Mouse (Mus musculus) hematopoietic stem cell, adult 5-6 weeks (primary cell): ENCODE data around the gene Nat10. TPM values are rescaled to one million over a fixed set of nuclear protein-coding genes. Genes with fewer than 3 reads are reported as not detected.

Experiments
- ATAC-seq, 2 experiments: fragments of 125-278 bp in 1 of 2; replicated peaks in 1 of 2; 2 replicates each; pipeline ENCODE4 v1.8.0; 2016 to 2017; ENCODE audit warnings: inconsistent platforms in 2 of 2, mild to moderate bottlenecking in 2 of 2, moderate number of reproducible peaks in 2 of 2, low read depth in 1 of 2, moderate TSS enrichment in 1 of 2; ENCODE audit not compliant: low FRiP score in 2 of 2, poor library complexity in 2 of 2, severe bottlenecking in 2 of 2, insufficient read depth in 1 of 2, low TSS enrichment in 1 of 2
- total RNA-seq: library from RNA; stranded (forward); fragments of 172-1452, 232-1000 nt; gene quantifications from 2 replicates; pipeline ENCODE4 v1.2.3, GENCODE M21; 2017

The Nat10 gene
- 58.4 and 66.8 TPM in 2 replicates for total RNA-seq

DNA sequence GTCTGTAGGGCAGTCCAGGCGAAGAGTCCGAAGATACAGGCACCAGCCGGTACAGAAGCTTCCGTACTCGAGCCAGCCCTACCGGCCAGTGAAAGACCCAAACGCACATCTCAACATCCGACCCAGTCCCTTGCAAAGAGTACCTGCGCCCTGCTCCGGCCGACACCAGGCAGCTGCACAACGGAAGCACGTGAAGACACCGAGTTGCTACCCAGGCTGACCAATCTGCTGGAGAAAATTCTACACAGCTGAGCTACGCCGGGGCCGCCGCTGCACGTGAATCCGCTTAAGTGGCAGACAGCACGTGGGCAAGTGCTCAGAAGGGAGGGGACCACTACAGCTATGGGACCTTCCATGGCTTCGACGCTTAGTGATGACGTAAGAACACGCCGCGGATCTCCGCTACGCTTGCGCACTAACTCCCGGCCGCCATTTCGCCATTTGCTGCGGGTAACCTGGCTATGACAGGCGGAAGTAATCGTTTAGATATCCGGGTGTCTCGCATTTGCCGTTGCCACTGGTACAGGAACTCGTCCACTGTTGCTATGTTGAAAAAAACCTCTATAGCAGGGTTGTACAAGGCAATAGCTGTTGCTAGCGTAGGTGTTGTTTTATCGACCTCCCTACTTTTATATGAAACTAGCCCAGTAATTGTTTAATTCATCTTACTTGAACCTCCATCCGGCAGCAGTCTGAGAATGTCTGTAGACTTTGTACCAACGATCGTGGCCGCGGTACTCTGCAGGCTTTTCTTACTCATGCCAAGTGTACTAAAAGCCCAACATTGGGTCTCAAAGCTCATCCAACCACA lies at the start of gene Nat10:
Nat10 (minus strand) TSS at position 365 of the 811 bp plus-strand sequence.
- peak; percentile 97 for ATAC-seq

DNA sequence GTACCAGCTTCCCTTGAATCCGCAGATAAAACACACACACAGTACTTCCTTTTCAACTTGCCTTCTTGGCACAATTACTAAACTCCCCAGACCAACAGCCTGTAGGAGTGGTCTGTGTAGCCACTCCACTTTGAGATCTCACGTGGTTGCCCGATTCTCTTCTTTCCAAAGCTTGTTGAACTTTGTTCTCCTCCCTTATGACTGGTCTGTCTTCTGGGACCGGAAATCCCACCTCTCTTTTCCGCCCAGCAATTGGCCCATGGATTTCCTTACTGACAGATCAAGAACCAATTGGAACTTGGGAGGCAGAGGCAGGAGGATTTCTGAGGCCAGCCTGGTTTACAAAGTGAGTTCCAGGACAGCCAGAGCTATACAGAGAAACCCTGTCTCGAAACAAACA lies 49.3 kb upstream of the Nat10 start:
- no peak for ATAC-seq

DNA sequence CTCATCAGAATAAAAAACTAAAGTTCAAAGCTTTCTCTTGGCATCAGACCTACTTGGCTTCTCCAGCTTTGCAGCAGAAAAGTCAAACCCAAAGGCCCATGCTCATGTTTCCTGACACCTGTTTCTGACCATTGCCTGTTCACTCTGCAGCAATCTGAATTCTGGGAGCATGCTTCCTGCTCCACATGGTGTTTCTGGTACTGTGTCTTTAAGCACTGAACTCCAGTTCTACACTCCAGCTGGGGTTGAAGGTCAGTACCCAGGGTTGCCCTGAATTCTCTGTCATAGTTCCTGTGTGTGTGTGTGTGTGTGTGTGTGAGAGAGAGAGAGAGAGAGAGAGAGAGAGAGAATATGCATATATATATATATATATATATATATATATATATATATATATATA lies 47.4 kb upstream of the Nat10 start:
- no peak for ATAC-seq

DNA sequence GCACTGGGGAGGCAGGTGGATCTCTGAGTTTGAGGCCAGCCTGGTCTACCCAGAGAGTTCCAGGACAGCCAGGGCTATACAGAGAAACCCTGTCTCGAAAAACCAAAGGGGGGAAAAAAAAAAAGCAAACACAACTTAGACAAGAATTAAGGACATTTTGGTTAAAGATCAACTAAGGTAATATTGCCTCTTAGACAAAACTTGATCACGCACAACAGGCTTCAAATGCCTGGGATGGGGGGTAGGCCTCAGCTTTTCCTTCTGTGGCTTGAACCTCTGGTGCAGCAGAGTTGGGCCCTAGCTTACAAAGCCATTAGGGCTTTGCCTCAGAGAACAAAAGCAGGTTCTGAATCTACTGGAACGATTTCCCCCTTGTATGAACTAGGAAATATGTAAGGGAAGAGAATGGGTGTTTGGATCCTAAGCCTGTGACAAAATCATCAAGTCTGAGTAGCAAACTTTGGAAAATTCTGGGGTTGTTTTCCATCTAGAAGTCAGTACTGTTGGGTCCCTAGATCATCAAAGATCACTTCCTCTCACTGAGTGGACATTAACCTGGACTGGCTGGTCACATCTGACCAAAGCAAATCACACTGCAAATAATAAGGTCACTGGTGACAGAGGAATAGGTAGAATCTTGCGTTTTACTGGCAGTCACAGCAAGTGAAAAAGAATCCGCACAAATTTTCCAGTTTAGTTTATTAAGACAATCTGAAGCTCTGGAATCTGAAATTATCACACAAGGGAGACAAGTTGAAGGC lies 42.9 kb upstream of the Nat10 start:
- no peak for ATAC-seq

DNA sequence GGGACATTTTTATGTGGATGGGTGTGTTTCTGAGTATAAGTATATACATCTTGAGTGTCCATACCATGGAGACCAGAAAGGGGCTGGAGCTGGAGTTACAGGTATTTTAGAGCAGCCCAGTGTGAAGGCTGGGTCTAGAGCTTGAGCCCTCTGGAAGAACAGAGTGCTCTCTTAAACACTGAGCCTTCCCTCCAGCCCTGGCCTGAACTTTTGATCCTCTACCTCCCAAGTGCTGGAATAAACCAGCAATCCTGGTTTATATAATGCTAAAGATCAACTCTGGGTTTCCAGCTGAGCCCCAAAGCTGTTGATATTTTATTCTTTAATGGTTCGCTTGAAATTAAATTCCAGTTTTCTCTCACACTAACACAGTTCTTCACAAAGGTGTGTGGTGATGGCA lies 41.4 kb upstream of the Nat10 start:
- ATAC-seq = no peak

DNA sequence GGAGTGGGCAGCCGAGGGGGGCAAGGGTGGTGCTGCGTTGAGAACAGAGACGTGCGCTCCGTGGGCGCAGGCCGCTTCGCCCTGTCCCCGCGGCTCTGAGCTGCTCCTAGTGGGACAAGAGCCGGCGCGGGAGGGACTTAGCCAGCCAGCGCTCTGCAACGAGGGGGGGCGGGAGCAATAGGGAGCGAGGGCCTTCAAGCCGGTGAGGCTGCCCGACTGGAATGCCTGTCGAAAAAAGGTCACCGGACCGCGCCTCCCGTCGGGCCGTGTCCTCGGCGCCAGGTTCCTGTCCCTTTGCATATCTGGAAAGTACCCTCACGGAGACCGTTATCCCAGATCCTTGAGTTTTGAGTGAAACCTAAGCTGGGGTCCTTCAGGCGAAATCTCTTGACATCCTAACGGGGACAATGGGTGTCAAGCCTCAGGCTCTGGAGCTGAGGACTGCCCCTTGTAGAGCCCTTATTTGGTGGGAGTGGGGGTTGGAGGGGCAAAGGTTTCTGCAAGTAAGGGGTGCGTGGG lies 36.5 kb upstream of the Nat10 start, which contains the start of gene Caprin1:
Caprin1 (minus strand) TSS at position 159 of the 519 bp plus-strand sequence.
- ATAC-seq = peak; percentile 78 to 84

DNA sequence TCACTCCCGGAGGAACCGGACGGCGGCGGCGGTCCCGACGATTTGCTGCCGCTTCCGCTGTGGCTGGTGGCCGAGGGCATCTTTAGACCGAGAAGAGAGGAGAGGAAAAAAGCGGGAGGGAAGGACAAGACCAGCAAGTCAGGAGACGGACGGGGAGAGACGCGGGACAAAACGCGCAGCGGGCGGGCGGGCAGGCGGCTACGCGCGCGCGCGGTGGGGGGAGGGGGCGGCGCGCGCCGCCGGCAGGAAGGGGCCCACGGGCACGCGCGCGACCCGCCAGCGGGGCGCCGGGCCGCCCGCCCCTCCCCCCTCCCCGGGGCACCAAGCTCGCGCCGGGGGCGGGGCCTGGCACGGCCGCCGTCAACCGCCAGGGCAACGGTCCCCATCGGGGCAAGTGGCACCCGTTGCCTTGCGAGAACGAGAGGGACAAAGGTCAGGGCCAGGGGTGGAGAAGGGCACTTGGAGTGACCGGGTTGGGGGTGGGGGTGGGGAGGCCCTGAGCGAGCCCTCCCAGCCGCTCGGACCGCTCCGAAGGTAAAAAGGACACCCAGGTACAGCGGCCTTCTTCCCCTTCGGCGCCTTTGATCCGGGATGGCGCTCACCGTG lies 35.9 kb upstream of the Nat10 start:
- ATAC-seq = peak; percentile 0 to 57; a peak in 2 of 4 replicates

DNA sequence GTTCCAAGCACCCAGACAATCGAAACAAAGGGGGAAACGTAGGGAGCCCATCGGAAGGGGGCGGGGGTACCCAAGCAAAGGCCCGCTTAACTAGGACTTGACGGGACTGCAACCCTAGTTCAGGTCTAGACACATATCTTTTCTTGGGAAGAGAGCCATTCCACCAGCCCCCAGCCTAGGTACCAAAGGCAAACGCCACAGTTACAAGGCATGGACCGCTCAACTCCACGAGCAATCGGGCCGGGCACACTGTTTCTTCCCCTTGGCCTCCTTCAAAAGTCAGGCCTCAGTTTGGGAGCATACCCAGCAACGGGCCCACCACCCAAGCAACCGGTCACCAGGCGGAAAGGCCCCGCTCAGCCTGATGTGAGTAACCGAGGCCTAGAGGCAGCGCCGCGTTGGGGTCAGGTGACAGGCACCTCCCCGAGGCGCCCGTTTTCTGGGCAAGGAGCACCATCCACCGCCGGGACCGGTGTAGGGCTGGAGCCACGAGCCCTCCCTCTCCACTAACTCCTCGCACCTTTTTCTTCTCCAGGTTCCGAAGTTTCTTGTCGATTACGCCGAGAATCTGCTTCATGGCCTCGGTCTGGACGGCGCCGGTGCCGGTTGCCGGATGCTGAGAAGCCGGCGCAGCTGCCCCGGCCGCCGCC lies 35.3 kb upstream of the Nat10 start:
- peak in 1 of 2 experiments; percentile 3; a peak in 1 of 4 replicates for ATAC-seq

DNA sequence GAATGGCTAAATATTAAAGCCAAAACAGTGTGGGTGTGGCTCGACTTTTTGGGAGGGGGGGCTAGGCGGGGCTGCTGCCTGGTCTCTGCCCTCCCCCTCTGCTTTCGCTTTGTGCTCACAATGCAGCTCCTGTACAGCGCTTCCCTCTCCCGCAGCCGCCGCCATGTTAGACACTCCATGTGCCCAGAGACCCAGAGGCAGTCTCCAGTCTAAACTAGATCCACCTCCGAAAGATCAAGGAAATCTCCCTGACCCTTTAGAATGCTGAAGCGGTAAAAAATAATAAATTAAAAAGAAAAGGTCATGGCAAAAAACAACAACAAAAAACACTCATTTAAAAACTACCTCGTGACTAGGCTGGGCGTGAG lies 34.8 kb upstream of the Nat10 start:
- ATAC-seq = peak; percentile 86 to 89

DNA sequence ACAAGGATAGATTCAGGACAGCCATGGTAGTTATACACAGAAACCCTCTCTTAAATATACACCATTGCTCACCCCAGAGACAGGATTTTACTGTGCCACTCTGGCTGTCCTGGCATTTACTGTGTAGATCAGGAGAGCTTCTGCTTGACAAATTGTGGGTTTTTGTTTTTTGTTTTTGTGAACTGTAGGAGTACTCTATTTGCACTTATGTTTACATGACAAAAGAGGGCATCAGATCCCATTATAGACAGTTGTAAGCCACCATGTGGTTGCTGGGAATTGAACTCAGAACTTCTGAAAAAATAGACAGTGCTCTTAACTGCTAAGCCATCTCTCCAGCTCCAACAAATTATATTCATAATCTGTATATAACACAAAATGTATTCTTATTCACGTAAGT lies 30.9 kb upstream of the Nat10 start:
- no peak for ATAC-seq

DNA sequence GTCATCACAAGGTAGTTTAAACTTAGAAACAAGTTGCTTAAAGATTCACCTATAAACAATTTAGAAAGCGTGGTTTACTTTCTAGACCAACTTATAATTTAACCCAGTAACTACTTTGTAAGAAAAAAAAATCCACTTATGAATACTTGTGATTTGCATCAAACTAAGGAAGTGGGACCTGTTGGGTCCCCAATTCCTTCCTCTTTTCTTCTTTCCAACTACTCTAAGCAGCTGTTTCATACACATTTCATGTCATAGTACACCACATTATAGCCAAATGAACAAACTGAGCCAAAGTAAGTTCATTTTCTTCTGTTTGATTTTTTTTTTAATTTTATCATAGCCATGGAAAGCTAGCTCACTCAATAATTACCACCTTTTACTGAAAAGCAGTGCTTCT lies 24.7 kb upstream of the Nat10 start:
- ATAC-seq = peak; percentile 74 to 75; a peak in 3 of 4 replicates

DNA sequence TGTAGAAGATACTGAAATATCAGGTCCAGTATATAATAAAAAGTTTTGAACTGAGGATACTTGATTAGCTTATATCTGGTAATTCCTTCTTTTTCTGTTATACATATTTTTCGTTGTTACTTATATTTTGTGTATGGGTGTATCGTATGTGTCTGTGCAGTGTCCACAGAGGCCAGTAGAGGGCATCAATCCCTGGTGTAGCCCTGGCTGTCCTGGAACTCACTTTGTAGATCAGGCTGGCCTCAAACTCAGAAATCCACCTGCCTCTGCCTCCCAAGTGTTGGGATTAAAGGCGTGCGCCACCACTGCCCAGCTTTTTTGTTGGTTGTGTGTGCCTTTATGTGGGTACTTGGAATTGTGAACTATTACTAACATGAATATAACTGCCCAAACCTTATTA lies 23.6 kb upstream of the Nat10 start:
- ATAC-seq = peak in 1 of 2 experiments; percentile 60; a peak in 1 of 4 replicates

DNA sequence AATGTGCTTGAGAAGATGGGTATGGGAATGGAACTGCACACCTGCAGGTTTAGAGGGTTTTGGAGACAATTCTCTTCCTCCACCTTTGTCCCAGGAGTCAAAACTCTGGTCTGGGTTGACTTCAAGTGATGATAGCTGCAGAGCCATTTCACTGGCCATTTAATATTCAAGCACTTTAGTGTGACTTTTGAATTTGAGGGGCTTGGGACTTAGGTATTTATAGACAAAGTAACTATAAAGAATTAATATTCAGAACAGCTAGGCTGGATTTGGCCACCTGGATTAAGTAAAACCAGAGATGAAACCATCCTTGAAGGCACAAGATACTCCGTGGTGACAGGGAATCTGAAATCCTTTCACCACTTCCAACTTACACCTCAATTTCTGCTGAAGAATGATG lies 1.4 kb upstream of the Nat10 start:
- no peak for ATAC-seq

DNA sequence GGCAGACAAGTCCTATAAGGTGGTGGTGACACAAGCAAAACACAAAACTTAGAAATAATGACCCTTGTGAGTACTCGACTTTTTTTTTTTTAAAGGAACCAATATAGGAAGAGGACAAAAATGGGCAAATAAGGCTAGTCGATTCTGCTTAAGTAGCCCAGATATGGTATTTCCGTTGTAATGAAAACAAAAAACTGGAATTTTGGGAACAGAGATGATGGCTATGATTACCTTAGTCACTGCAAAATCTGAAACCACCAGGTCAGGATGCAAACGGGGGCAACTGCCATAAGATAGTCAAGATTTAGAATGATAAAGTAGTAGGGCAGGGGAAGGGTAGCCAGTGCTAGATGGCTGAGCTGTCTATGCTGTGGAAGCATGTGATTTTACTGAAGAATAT lies 923 bp upstream of the Nat10 start:
- no peak for ATAC-seq

DNA sequence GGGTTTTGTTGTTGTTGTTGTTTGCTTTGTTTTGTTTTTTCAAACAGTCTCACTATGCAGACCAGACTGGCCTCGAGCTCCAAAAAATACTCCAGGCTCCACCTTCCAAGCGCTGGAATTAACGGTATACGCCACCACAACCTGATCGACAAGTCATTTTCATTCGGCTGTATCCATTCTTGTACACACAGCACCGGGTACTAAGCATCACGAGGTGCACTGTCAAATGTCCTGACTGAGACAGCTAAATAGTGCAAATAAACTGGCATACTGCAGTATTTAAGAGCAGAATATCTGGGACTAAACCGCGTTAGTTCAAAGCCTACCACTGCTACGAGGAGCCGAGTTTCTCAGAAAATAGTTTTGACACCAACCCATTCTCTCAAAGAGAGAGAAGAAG lies 649 bp downstream of the Nat10 start:
- no peak for ATAC-seq

DNA sequence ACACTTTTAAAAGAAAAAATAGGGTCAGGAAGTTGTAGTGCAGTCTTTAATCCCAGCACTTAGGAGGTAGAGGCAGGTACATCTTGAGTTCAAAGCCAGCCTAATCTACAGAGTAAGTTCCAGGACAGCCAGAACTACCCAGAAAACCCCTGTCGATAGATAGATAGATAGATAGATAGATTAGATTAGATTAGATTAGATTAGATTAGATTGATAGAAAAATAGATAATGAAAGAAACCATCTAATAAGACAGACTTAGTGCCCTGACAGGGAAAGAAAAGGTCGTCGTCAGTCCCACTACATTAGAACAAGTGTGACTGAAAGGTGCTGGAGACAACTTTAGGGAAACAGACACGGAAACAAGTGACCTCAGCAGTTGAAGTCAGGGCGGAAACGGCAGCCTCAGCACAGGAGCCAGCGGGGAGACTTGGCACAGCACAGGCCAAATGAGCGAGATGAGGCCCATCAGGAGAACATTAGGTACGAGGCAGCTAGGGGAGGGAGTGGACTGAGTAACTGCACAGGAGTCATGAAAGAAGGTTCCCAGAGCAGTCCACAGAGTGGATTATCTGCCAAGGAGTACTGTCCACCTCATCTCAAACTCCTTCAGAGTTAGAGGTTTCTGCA lies 5.5 kb downstream of the Nat10 start:
- no peak for ATAC-seq

DNA sequence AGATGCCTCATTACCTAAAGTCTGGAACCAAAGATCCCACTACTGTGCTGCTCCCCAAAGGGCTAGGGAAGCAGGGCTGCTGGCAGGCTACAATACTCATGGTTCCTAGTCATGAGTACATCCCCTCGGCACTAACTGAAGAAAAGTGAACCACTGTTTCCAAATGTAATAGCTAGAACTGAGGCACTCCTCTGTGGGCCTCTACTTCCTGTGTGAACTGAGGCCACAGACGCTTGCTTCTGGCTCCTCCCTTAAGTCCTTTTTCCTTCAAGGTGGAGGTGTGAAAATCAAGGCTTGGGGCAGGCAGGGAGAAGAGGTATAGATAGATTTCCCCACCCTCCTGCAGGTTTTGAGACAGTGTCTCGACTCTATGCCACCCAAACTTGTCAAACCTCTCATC lies 6.5 kb downstream of the Nat10 start:
- ATAC-seq = no peak
